Mouse (Mus musculus): ENCODE data around the gene Pkd1l2. TPM values are rescaled to one million over a fixed set of nuclear protein-coding genes. Genes with fewer than 3 reads are reported as not detected.

Pkd1l2 gene
- total and polyA plus RNA-seq, 2 experiments from 2014 or later = 0.06 TPM; not detected in 1

- ATAC-seq = no peak
- Histone ChIP-seq H3K36me3 (ENCODE audit: insufficient read depth) (no peaks in the 10 kb centered on the region), H3K27ac (ENCODE audit: low read depth, low read length) (no peak overlapping the region), H3K4me1 (ENCODE audit: insufficient read depth) (no peaks in the 10 kb centered on the region), H3K4me3 (ENCODE audit: low read depth, low read length) (no peak overlapping the region), H3K27me3 (ENCODE audit: insufficient read depth, low read length) (no peaks in the 10 kb centered on the region), H3K9me3 (ENCODE audit: low read length) (no peaks in the 10 kb centered on the region), H3K9ac (no peak overlapping the region), H3K4me2 (ENCODE audit: low read depth) (no peak overlapping the region)
- 89% methylated on average over 3 of the region's 3 CpGs for WGBS
- TF ChIP-seq CTCF (IDR thresholded peaks at IDR 0.05; ENCODE audit: low read depth) = no peak
- DNase-seq = no peak
These were observed 48.9 kb downstream of the Pkd1l2 start for GRCm38 (mm10) chr8:117033393-117033792.

GRCm38 (mm10) chr8:117032609-117033008 is 49.6 kb downstream of the Pkd1l2 start:
- DNase-seq (no peak), ATAC-seq (no peak)
- Histone ChIP-seq H3K9me3 (ENCODE audit: low read length) (no peaks in the 10 kb centered on the region), H3K4me3 (ENCODE audit: low read depth, low read length) (no peak overlapping the region), H3K4me2 (ENCODE audit: low read depth) (no peak overlapping the region), H3K27ac (ENCODE audit: low read depth, low read length) (no peak overlapping the region), H3K9ac (no peak overlapping the region), H3K36me3 (ENCODE audit: insufficient read depth) (no peaks in the 10 kb centered on the region), H3K27me3 (ENCODE audit: insufficient read depth, low read length) (no peaks in the 10 kb centered on the region), H3K4me1 (ENCODE audit: insufficient read depth) (no peaks in the 10 kb centered on the region)
- TF ChIP-seq CTCF (IDR thresholded peaks at IDR 0.05; ENCODE audit: low read depth) = no peak
- WGBS = 87% methylated on average over 8 of the region's 8 CpGs

GRCm38 (mm10) chr8:117031476-117031875 is 50.8 kb downstream of the Pkd1l2 start:
- WGBS = 70% methylated on average over 6 of the region's 6 CpGs
- H3K9me3 ChIP-seq (ENCODE audit: low read length) = no peaks in the 10 kb centered on the region
- H3K4me2 ChIP-seq (ENCODE audit: low read depth) = no peak overlapping the region
- no peaks in the 10 kb centered on the region for H3K4me1 ChIP-seq (ENCODE audit: insufficient read depth)
- H3K36me3 ChIP-seq (ENCODE audit: insufficient read depth) = no peaks in the 10 kb centered on the region
- no peak overlapping the region for H3K27ac ChIP-seq (ENCODE audit: low read depth, low read length)
- no peak for TF ChIP-seq CTCF (IDR thresholded peaks at IDR 0.05; ENCODE audit: low read depth)
- no peak overlapping the region for H3K4me3 ChIP-seq (ENCODE audit: low read depth, low read length)
- no peaks in the 10 kb centered on the region for H3K27me3 ChIP-seq (ENCODE audit: insufficient read depth, low read length)
- DNase-seq (no peak), ATAC-seq (no peak)
- no peak overlapping the region for H3K9ac ChIP-seq

GRCm38 (mm10) chr8:117028686-117029085 is 53.6 kb downstream of the Pkd1l2 start:
- no peaks in the 10 kb centered on the region for H3K4me1 ChIP-seq (ENCODE audit: insufficient read depth)
- no peak overlapping the region for H3K4me2 ChIP-seq (ENCODE audit: low read depth)
- DNase-seq = no peak
- H3K36me3 ChIP-seq (ENCODE audit: insufficient read depth) = no peaks in the 10 kb centered on the region
- H3K27ac ChIP-seq (ENCODE audit: low read depth, low read length) = no peak overlapping the region
- H3K27me3 ChIP-seq (ENCODE audit: insufficient read depth, low read length) = no peaks in the 10 kb centered on the region
- ATAC-seq = no peak
- no peaks in the 10 kb centered on the region for H3K9me3 ChIP-seq (ENCODE audit: low read length)
- no peak overlapping the region for H3K9ac ChIP-seq
- H3K4me3 ChIP-seq (ENCODE audit: low read depth, low read length) = no peak overlapping the region
- WGBS = 89% methylated on average over 10 of the region's 10 CpGs
- no peak for TF ChIP-seq CTCF (IDR thresholded peaks at IDR 0.05; ENCODE audit: low read depth)

- no peak for TF ChIP-seq CTCF (IDR thresholded peaks at IDR 0.05; ENCODE audit: low read depth)
- whole genome bisulfite sequencing = 78% methylated on average over 5 of the region's 5 CpGs
- ATAC-seq = no peak
These were observed 54.6 kb downstream of the Pkd1l2 start for GRCm38 (mm10) chr8:117027601-117028000.

GRCm38 (mm10) chr8:117022297-117022993 is 59.8 kb downstream of the Pkd1l2 start:
- Histone ChIP-seq H3K27me3 (ENCODE audit: insufficient read depth, low read length) (no peaks in the 10 kb centered on the region), H3K4me2 (ENCODE audit: low read depth) (no peak overlapping the region), H3K4me1 (ENCODE audit: insufficient read depth) (no peaks in the 10 kb centered on the region), H3K9ac (no peak overlapping the region), H3K36me3 (ENCODE audit: insufficient read depth) (no peaks in the 10 kb centered on the region), H3K9me3 (ENCODE audit: low read length) (no peaks in the 10 kb centered on the region), H3K27ac (ENCODE audit: low read depth, low read length) (no peak overlapping the region), H3K4me3 (ENCODE audit: low read depth, low read length) (no peak overlapping the region)
- 79% methylated on average over 1 of the region's 1 CpGs for WGBS
- DNase-seq = peak; percentile 1
- peak; percentile 30 for TF ChIP-seq CTCF (IDR thresholded peaks at IDR 0.05; ENCODE audit: low read depth)
- no peak for ATAC-seq

More at GRCm38 (mm10) chr8:117027601-117028000, 54.6 kb downstream of the Pkd1l2 start:
- no peaks in the 10 kb centered on the region for H3K4me1 ChIP-seq (ENCODE audit: insufficient read depth)
- no peaks in the 10 kb centered on the region for H3K9me3 ChIP-seq (ENCODE audit: low read length)
- H3K4me2 ChIP-seq (ENCODE audit: low read depth) = no peak overlapping the region
- DNase-seq = no peak
- H3K27me3 ChIP-seq (ENCODE audit: insufficient read depth, low read length) = no peaks in the 10 kb centered on the region
- no peak overlapping the region for H3K9ac ChIP-seq
- no peaks in the 10 kb centered on the region for H3K36me3 ChIP-seq (ENCODE audit: insufficient read depth)
- H3K27ac ChIP-seq (ENCODE audit: low read depth, low read length) = no peak overlapping the region
- no peak overlapping the region for H3K4me3 ChIP-seq (ENCODE audit: low read depth, low read length)

GRCm38 (mm10) chr8:117019323-117020275 is 62.6 kb downstream of the Pkd1l2 start:
- no peaks in the 10 kb centered on the region for H3K27me3 ChIP-seq (ENCODE audit: insufficient read depth, low read length)
- H3K27ac ChIP-seq (ENCODE audit: low read depth, low read length) = peak overlapping the region; percentile 59; the same call in 1 of the 2 replicates
- DNase-seq (peak; percentile 91), ATAC-seq (peak; percentile 18; the same call in 1 of the 2 replicates)
- 74% methylated on average over 18 of the region's 18 CpGs for WGBS
- H3K4me3 ChIP-seq (ENCODE audit: low read depth, low read length) = no peak overlapping the region
- no peaks in the 10 kb centered on the region for H3K4me1 ChIP-seq (ENCODE audit: insufficient read depth)
- no peak for TF ChIP-seq CTCF (IDR thresholded peaks at IDR 0.05; ENCODE audit: low read depth)
- H3K4me2 ChIP-seq (ENCODE audit: low read depth) = no peak overlapping the region
- no peaks in the 10 kb centered on the region for H3K36me3 ChIP-seq (ENCODE audit: insufficient read depth)
- H3K9me3 ChIP-seq (ENCODE audit: low read length) = no peaks in the 10 kb centered on the region
- no peak overlapping the region for H3K9ac ChIP-seq

Measured in forebrain, postnatal 0 days (tissue).